Mouse (Mus musculus) CD8-positive naive resting alpha-beta T cell, adult 2 months (primary cell): ENCODE results near the gene Ankmy1.

Experiments
- DNase-seq, 2 experiments: peaks; one replicate each; pipeline ENCODE4 v3.0.0; 2022; ENCODE audit warnings: low read depth in 2 of 2, low spot score in 2 of 2

Ankmy1 gene

DNA sequence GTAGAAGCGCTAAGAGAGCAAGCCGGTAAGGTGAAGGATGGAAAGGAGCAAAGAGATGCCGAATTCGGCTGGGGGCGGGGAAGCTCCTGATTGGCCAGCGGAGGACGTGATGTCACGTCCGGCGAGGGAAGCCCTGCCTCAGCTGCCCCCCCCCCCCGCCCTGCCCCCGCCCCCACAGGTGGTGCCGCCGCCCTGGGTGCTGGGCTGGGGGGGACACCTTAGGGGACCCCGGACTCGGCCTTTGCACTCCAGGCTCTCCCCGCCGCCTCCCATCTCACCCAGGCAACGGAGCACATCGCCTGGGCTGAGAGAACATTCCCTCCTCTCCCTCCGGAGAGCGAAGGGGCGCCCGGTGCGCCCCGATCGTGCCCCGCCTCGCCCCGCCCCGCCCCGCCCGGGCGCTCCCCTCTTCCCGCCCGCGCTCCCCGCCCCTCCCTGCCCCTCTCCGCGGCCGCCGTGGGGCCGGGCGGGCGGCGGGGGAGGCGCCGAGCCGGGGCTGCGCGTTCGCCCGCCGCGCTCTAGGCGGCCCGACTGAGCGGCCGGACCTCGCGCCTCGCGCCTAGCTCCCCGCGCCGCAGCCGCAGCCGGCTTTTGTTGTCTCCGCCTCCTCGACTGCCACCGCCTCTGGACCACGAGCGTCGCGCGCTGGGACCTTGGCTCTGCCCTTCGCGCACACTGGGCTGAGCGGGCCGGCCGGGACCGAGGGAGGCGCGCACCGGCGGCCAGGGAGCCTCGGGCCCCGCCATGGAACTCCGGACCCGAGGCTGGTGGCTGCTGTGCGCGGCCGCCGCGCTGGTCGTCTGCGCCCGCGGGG lies 71.3 kb downstream of the Ankmy1 start, which contains the start of gene Gpc1:
Gene Gpc1, plus strand, starts transcription at position 458 of the 814 bp plus-strand sequence.
- DNase-seq = peak; percentile 34 to 63

DNA sequence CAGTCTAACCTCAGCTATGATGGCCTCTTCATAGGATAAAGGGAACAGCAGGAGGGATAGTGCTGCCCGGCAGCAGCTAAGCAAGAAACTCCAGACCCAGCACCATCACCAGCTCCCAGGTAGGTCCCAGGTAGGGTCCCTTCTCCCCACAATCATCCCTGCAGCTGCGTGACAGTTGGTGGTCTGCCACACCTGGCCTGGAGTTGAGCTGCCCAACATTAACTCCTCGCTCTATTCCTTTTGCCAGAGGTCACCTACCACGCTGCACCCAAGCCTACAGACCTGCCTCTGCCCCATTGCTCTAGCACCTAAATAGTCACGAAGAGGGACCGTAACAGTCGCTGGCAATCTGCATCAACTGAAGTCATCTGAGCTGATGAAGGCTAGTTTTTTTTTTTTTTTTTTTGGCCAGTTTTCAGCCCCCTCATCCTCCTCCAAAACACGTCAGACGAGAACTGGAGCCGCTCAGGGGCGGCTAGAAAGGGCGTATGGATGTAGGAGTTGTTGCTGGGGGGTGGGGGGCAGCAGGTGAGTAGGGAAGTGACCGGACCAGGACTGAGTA lies 72.0 kb downstream of the Ankmy1 start:
- DNase-seq = no peak

DNA sequence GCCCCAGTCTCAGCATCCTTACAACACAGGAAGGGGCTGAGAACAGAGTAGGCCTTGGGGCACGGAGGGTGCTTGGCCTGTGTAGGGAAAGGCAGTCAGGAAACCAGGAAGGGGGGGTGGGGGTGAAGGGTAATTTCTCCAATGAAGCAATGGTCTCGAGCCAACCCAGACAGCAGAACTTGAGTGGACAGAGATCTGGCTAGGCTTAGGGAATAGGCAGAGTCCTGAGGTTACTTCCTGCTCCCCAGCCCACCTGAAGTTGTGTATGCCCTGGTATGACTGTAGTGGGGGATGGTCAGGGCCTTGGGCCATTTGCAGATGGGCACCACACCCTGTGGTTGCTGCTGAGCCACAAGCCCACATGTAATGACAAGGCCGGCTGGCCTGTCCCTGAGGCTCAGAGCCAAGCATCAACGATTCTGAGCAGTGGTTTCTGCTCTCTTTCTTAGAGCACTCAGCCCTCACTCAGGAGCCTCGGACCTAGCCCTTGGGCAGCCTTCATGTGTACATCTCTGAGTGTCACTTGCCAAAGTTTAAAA lies 86.9 kb downstream of the Ankmy1 start:
- DNase-seq = no peak

DNA sequence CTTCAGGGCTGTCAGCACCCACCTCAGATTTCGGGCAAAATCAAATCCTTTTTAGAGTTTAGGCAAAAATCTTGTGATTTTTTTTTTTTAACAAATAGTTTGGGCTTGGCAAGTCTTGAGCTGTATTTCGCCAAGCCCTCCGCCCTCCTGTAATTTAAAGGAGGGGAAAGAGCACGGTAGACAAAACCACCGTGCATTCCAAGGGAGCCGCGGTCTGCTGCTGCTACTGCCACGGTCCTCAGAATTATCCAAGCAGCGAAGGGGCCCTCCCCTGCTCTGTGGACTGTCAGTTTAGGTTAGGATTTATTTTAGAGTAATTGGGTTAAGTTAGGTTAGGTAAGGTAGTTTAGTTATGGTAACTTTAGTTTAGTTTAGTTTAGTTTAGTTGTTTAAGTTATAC lies 87.6 kb downstream of the Ankmy1 start:
- no peak for DNase-seq

DNA sequence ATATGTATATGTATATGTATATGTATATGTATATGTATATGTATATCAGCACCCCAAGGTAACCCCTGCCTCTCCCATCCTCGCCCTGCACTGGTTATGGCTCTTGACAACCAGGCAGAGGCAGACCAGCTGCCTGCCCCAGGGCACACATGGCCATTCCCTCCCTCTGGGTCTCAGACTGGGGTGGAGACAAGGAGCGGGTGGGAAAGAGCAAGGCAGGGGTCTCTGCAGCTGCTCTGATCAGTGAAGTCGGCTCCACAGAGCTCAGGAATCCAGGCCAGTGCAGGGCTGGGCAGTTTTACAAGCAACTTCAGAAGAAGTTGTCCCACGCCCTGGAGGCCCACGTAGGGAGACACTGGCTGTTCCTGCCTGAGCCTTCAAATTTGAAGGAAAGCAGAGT lies 88.4 kb downstream of the Ankmy1 start:
- no peak for DNase-seq
